Mouse (Mus musculus) stomach, postnatal 0 days (tissue): ENCODE results near the gene Zfand4.

Experiments
- CTCF ChIP-seq: IDR thresholded peaks from 2 replicates; pipeline ENCODE4 v1.5.1; 2016; ENCODE audit warnings: antibody characterized with exemption, low read depth, mild to moderate bottlenecking, moderate library complexity
- EP300 ChIP-seq: optimal IDR thresholded peaks from 2 replicates; pipeline ENCODE3; 2016; ENCODE audit warnings: antibody characterized with exemption

DNA sequence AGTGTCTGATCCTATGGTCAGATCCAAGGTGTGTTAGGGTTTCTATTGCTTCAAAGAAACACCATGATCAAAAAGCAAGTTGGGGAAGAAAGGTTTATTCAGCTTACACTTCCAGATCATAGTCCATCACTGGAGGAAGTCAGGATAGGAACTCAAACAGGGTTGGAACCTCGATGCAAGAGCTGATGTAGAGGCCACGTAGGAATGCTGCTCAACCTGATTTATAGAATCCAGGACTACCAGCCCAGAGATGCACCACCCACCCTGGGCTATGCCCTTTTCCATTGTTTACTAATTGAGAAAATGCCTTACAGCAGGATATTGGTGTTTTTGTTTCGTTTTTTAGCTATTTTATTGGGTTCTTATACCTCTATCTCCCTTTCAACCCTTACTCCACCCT is 97.4 kb downstream of the Zfand4 start:
- TF ChIP-seq CTCF (no peak), EP300 (no peak)
